Mouse (Mus musculus) 3T3-L1 (cell line): ENCODE measurements at regions not wholly inside any gene's neighbourhood (a gene's known extent, or its start where the extent isn't known, plus 50 kb on each side); places are given as distances from the start of the nearest gene placed in this dataset.
"Not testable (repeated sequence)": the region's sequence is repeated elsewhere in the genome, so short reads cannot be mapped to it uniquely, and the experiment has no call there.

ENCODE experiments used
- DNase-seq: peaks from one replicate; pipeline ENCODE4 v3.0.0-alpha.2; 2015; ENCODE audit warnings: low read depth, low spot score

- peak; percentile 18 for DNase-seq
These were observed 53.3 kb upstream of the Creb5 start for GRCm38 (mm10) chr6:53233777-53234176.

GRCm38 (mm10) chr6:53232616-53233015, 54.5 kb upstream of the Creb5 start:
- no peak for DNase-seq

- DNase-seq: no peak
These were observed 57.7 kb upstream of the Creb5 start for GRCm38 (mm10) chr6:53229350-53229749.

- no peak for DNase-seq
These were observed 65.0 kb upstream of the Creb5 start for GRCm38 (mm10) chr6:53222104-53222503.

GRCm38 (mm10) chr6:53221668-53222005, 65.4 kb upstream of the Creb5 start:
- no peak for DNase-seq

- no peak for DNase-seq
These were observed 66.0 kb upstream of the Creb5 start for GRCm38 (mm10) chr6:53220784-53221667.

- no peak for DNase-seq
These were observed 68.2 kb upstream of the Creb5 start for GRCm38 (mm10) chr6:53218871-53219286.

GRCm38 (mm10) chr6:53217234-53218015, 69.6 kb upstream of the Creb5 start:
- DNase-seq: peak; percentile 28

- no peak for DNase-seq
These were observed 70.4 kb upstream of the Creb5 start for GRCm38 (mm10) chr6:53216715-53217114.

- DNase-seq: no peak
These were observed 75.7 kb upstream of the Creb5 start for GRCm38 (mm10) chr6:53211420-53211819.

GRCm38 (mm10) chr6:53209398-53209797, 77.7 kb upstream of the Creb5 start:
- DNase-seq: no peak

GRCm38 (mm10) chr6:53208474-53208873, 78.6 kb upstream of the Creb5 start:
- no peak for DNase-seq

- DNase-seq: no peak
These were observed 79.3 kb upstream of the Creb5 start for GRCm38 (mm10) chr6:53207781-53208180.

- DNase-seq: no peak
These were observed 79.7 kb upstream of the Creb5 start for GRCm38 (mm10) chr6:53207361-53207760.

GRCm38 (mm10) chr6:53201281-53201956, 85.7 kb upstream of the Creb5 start:
- DNase-seq: peak; percentile 40

GRCm38 (mm10) chr6:53199474-53199873, 87.6 kb upstream of the Creb5 start:
- DNase-seq: no peak

- not testable (repeated sequence) for DNase-seq
These were observed 104.9 kb upstream of the Creb5 start for GRCm38 (mm10) chr6:53182131-53182530.

GRCm38 (mm10) chr6:53164423-53164841, 96.0 kb upstream of the Jazf1 start:
- DNase-seq: no peak

GRCm38 (mm10) chr6:53163091-53163490, 94.7 kb upstream of the Jazf1 start:
- no peak for DNase-seq

GRCm38 (mm10) chr6:53161627-53162026, 93.2 kb upstream of the Jazf1 start:
- DNase-seq: no peak

GRCm38 (mm10) chr6:53154621-53155020, 86.2 kb upstream of the Jazf1 start:
- DNase-seq: no peak

GRCm38 (mm10) chr6:53147478-53147877, 79.0 kb upstream of the Jazf1 start:
- DNase-seq: no peak
